Mouse (Mus musculus) yolk sac, embryonic 10.5 days (tissue): ENCODE measurements around the gene Spata1.

Experiments
- DNase-seq: peaks from one replicate; pipeline ENCODE4 v3.0.0-alpha.2; 2017; ENCODE audit warnings: low spot score

The Spata1 gene

GRCm38 (mm10) chr3:146419534-146419933, 80.0 kb downstream of the Spata1 start:
- no peak for DNase-seq

GRCm38 (mm10) chr3:146418901-146419300, 80.7 kb downstream of the Spata1 start:
- DNase-seq: no peak

- DNase-seq: no peak
Measured at GRCm38 (mm10) chr3:146417873-146418272, 81.7 kb downstream of the Spata1 start.

- DNase-seq: peak; percentile 51
Measured at GRCm38 (mm10) chr3:146414555-146414954, 85.0 kb downstream of the Spata1 start.

GRCm38 (mm10) chr3:146413992-146414391, 85.6 kb downstream of the Spata1 start:
- no peak for DNase-seq

GRCm38 (mm10) chr3:146413016-146413415, 86.5 kb downstream of the Spata1 start:
- no peak for DNase-seq

- DNase-seq: no peak
Measured at GRCm38 (mm10) chr3:146412480-146412879, 87.1 kb downstream of the Spata1 start.

GRCm38 (mm10) chr3:146412008-146412407, 87.5 kb downstream of the Spata1 start:
- DNase-seq: no peak

- DNase-seq: peak; percentile 39
Measured at GRCm38 (mm10) chr3:146410114-146410513, 89.4 kb downstream of the Spata1 start.
